Mouse (Mus musculus) MEL (cell line): ENCODE measurements around the gene Exoc3l2. TPM values are rescaled to one million over a fixed set of nuclear protein-coding genes. Genes with fewer than 3 reads are reported as not detected.

Source experiments
- DNase-seq: peaks from one replicate; pipeline ENCODE4 v3.0.0; 2011; ENCODE audit warnings: low read depth, low spot score
- H3K27ac ChIP-seq: 2 replicates; pipeline ENCODE4 v1.5.1; 2012; ENCODE audit warnings: low read depth, mild to moderate bottlenecking, control low read depth, low read length, moderate library complexity; ENCODE audit not compliant: control insufficient read depth
- H3K27me3 ChIP-seq, 2 experiments: fragments of 150-350 bp in 1 of 2; sonication (generic) in 1 of 2; 2 replicates each; pipeline ENCODE4 v1.6.1; 2012; ENCODE audit warnings: low read length in 2 of 2, mild to moderate bottlenecking in 2 of 2, improper control_type of control experiment in 1 of 2, moderate library complexity in 1 of 2; ENCODE audit not compliant: insufficient read depth in 2 of 2, control insufficient read depth in 1 of 2
- H3K36me3 ChIP-seq, 2 experiments: 2 replicates each; pipeline ENCODE4 v1.6.1; 2012 to 2014; ENCODE audit warnings: low read length in 2 of 2, improper control_type of control experiment in 1 of 2, inconsistent platforms in 1 of 2, mild to moderate bottlenecking in 1 of 2; ENCODE audit not compliant: insufficient read depth in 2 of 2, control insufficient read depth in 1 of 2
- H3K4me1 ChIP-seq, 2 experiments: fragments of 150-350 bp in 1 of 2; sonication (generic) in 1 of 2; 2 replicates each; pipeline ENCODE4 v1.6.1; 2012; ENCODE audit warnings: low read length in 2 of 2, improper control_type of control experiment in 1 of 2, mild to moderate bottlenecking in 1 of 2; ENCODE audit not compliant: insufficient read depth in 2 of 2, control insufficient read depth in 1 of 2
- H3K4me3 ChIP-seq, 2 experiments: fragments of 150-350 bp in 1 of 2; sonication (generic) in 1 of 2; 2 replicates each; pipeline ENCODE4 v1.5.1; 2012; ENCODE audit warnings: low read depth in 2 of 2, low read length in 2 of 2, mild to moderate bottlenecking in 2 of 2, moderate library complexity in 2 of 2, control low read depth in 1 of 2, improper control_type of control experiment in 1 of 2; ENCODE audit not compliant: control insufficient read depth in 1 of 2, insufficient read depth in 1 of 2
- H3K79me2 ChIP-seq: 2 replicates; pipeline ENCODE4 v1.6.1; 2012; ENCODE audit warnings: mild to moderate bottlenecking, low read length, moderate library complexity; ENCODE audit not compliant: control insufficient read depth, poor library complexity, insufficient read depth
- H3K9ac ChIP-seq: 2 replicates; pipeline ENCODE4 v1.6.1; 2012; ENCODE audit warnings: low read depth, mild to moderate bottlenecking, control low read depth, low read length, moderate library complexity; ENCODE audit not compliant: control insufficient read depth, poor library complexity, severe bottlenecking
- H3K9me3 ChIP-seq: fragments of 150-350 bp; sonication (generic); replicated peaks from 2 replicates; pipeline ENCODE4 v1.6.1; 2012; ENCODE audit warnings: mild to moderate bottlenecking, low read length, improper control_type of control experiment, moderate library complexity; ENCODE audit not compliant: insufficient read depth
- CHD1 ChIP-seq: IDR thresholded peaks from 2 replicates; pipeline ENCODE4 v1.6.1; 2012; ENCODE audit warnings: low read depth, mild to moderate bottlenecking, inconsistent platforms, low read length, improper control_type of control experiment
- CHD2 ChIP-seq: IDR thresholded peaks from 2 replicates; pipeline ENCODE4 v1.6.1; 2011; ENCODE audit warnings: low read length, improper control_type of control experiment
- E2F4 ChIP-seq: IDR thresholded peaks from 2 replicates; pipeline ENCODE4 v1.6.1; 2011; ENCODE audit warnings: low read depth, low read length, improper control_type of control experiment, borderline replicate concordance
- ELF1 ChIP-seq: IDR thresholded peaks from 2 replicates; pipeline ENCODE4 v1.6.1; 2014; ENCODE audit warnings: low read depth, mild to moderate bottlenecking, inconsistent platforms, low read length, improper control_type of control experiment, moderate library complexity
- EP300 ChIP-seq, 2 experiments: IDR thresholded peaks; 2 replicates each; pipeline ENCODE4 v1.6.1; 2011; ENCODE audit warnings: improper control_type of control experiment in 2 of 2, low read length in 2 of 2, low read depth in 1 of 2, mild to moderate bottlenecking in 1 of 2
- ETS1 ChIP-seq: IDR thresholded peaks from 2 replicates; pipeline ENCODE4 v1.6.1; 2012; ENCODE audit warnings: low read depth, mild to moderate bottlenecking, inconsistent platforms, low read length, improper control_type of control experiment, moderate library complexity
- GABPA ChIP-seq: IDR thresholded peaks from 2 replicates; pipeline ENCODE4 v1.6.1; 2012; ENCODE audit warnings: low read depth, mild to moderate bottlenecking, inconsistent platforms, low read length, improper control_type of control experiment, moderate library complexity
- GATA1 ChIP-seq: IDR thresholded peaks from 2 replicates; pipeline ENCODE4 v1.6.1; 2011; ENCODE audit warnings: low read depth, low read length, improper control_type of control experiment
- HCFC1 ChIP-seq: IDR thresholded peaks from 2 replicates; pipeline ENCODE4 v1.6.1; 2012; ENCODE audit warnings: low read depth, mild to moderate bottlenecking, inconsistent platforms, low read length, improper control_type of control experiment, moderate library complexity
- JUND ChIP-seq: IDR thresholded peaks from 2 replicates; pipeline ENCODE4 v1.6.1; 2011; ENCODE audit warnings: low read depth, mild to moderate bottlenecking, improper control_type of control experiment, low read length
- KAT2A ChIP-seq: conservative IDR thresholded peaks from 2 replicates; pipeline ENCODE4 v1.6.1; 2012; ENCODE audit warnings: low read depth, low read length, improper control_type of control experiment, inconsistent platforms
- MAX ChIP-seq: IDR thresholded peaks from 2 replicates; pipeline ENCODE4 v1.6.1; 2011; ENCODE audit warnings: low read length, improper control_type of control experiment
- MAZ ChIP-seq: IDR thresholded peaks from 2 replicates; pipeline ENCODE4 v1.6.1; 2012; ENCODE audit warnings: low read depth, mild to moderate bottlenecking, inconsistent platforms, low read length, improper control_type of control experiment
- MYB ChIP-seq: IDR thresholded peaks from 2 replicates; pipeline ENCODE4 v1.6.1; 2011; ENCODE audit warnings: mild to moderate bottlenecking, low read depth, low read length, improper control_type of control experiment
- MYC ChIP-seq: IDR thresholded peaks from 2 replicates; pipeline ENCODE4 v1.6.1; 2011; ENCODE audit warnings: low read depth, mild to moderate bottlenecking, low read length, improper control_type of control experiment, moderate library complexity
- RCOR1 ChIP-seq: IDR thresholded peaks from 2 replicates; pipeline ENCODE4 v1.6.1; 2012; ENCODE audit warnings: low read depth, mild to moderate bottlenecking, inconsistent platforms, low read length, improper control_type of control experiment
- SIN3A ChIP-seq: IDR thresholded peaks from 2 replicates; pipeline ENCODE4 v1.6.1; 2012; ENCODE audit warnings: low read length, improper control_type of control experiment, inconsistent platforms
- TAL1 ChIP-seq: IDR thresholded peaks from 2 replicates; pipeline ENCODE4 v1.6.1; 2012; ENCODE audit warnings: mild to moderate bottlenecking, inconsistent platforms, low read length, moderate library complexity, mixed read lengths
- TCF12 ChIP-seq: IDR thresholded peaks from 2 replicates; pipeline ENCODE4 v1.6.1; 2014; ENCODE audit warnings: low read depth, mild to moderate bottlenecking, inconsistent platforms, low read length, improper control_type of control experiment, moderate library complexity
- USF1 ChIP-seq: IDR thresholded peaks from 2 replicates; pipeline ENCODE4 v1.6.1; 2014; ENCODE audit warnings: low read depth, mild to moderate bottlenecking, inconsistent platforms, low read length, improper control_type of control experiment, moderate library complexity
- USF2 ChIP-seq, 2 experiments: IDR thresholded peaks; 2 replicates each; pipeline ENCODE4 v1.6.1; 2011 to 2012; ENCODE audit warnings: improper control_type of control experiment in 2 of 2, low read length in 2 of 2, borderline replicate concordance in 1 of 2, inconsistent platforms in 1 of 2, low read depth in 1 of 2, mild to moderate bottlenecking in 1 of 2; ENCODE audit not compliant: insufficient read depth in 1 of 2
- ZKSCAN1 ChIP-seq: IDR thresholded peaks from 2 replicates; pipeline ENCODE4 v1.6.1; 2012; ENCODE audit warnings: low read depth, mild to moderate bottlenecking, inconsistent platforms, low read length, improper control_type of control experiment, moderate library complexity
- ZMIZ1 ChIP-seq: IDR thresholded peaks from 2 replicates; pipeline ENCODE4 v1.6.1; 2012; ENCODE audit warnings: low read depth, mild to moderate bottlenecking, inconsistent platforms, low read length, improper control_type of control experiment, moderate library complexity
- ZNF384 ChIP-seq: IDR thresholded peaks from 2 replicates; pipeline ENCODE4 v1.6.1; 2012; ENCODE audit warnings: low read depth, mild to moderate bottlenecking, inconsistent platforms, low read length, improper control_type of control experiment
- polyA plus RNA-seq, 2 experiments: library from polyadenylated mRNA; stranded (reverse) in 1 of 2; unstranded in 1 of 2; fragments of >175 nt in 1 of 2; fragments of >200 nt in 1 of 2; gene quantifications; 2 replicates each; pipeline versions ENCODE4 v1.2.1 to v1.2.4; 2012; ENCODE audit warnings: low replicate concordance in 2 of 2, low read depth in 1 of 2; ENCODE audit not compliant: insufficient read length in 2 of 2, insufficient read depth in 1 of 2, missing spikeins in 1 of 2
- total RNA-seq: library from RNA; depleted of rRNA; stranded (reverse); fragments of 300-350 nt; gene quantifications from 2 replicates; pipeline ENCODE4 v1.2.3, GENCODE M21; 2012

Gene Exoc3l2
- total and polyA plus RNA-seq, 3 experiments: 0.08 TPM; not detected in 1

DNA sequence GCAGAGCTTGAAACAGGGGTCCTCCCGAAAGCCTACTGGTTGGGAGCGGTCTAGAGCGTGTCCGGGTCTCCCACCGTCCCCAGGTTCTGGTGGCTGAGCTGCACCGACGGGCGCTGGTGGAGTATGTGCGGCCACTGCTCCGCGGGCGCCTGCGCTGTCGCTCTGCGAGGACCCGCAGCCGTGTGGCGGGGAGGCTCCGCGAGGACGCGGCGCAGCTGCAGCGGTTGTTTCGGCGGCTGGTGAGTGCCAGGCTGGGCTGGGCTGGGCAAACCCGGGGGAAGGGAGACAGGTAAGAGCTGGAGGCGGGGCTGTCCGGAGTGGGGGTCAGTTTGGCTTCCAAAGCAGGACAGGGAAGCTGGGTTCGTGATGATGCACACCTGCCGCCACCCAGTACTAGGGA is 26.4 kb downstream of the Exoc3l2 start:
- Histone ChIP-seq H3K4me3 (no peak overlapping the region), H3K27ac (no peak overlapping the region), H3K36me3 (no peaks in the 10 kb centered on the region), H3K4me1 (peaks cover 0 to under 1% of the 10 kb centered on the region in 2 experiments; a peak in 1 of 4 replicates), H3K79me2 (no peaks in the 10 kb centered on the region), H3K27me3 (no peaks in the 10 kb centered on the region), H3K9ac (no peak overlapping the region), H3K9me3 (no peaks in the 10 kb centered on the region)
- TF ChIP-seq EP300 (IDR thresholded peaks at IDR 0.05; ENCODE audit: low read depth in 1 of 2, low read length in 2 of 2) (no peak), E2F4 (no peak), HCFC1 (no peak), USF2 (IDR thresholded peaks at IDR 0.05; ENCODE audit: borderline replicate concordance in 1 of 2, insufficient read depth in 1 of 2, low read depth in 1 of 2, low read length in 2 of 2) (no peak), CHD2 (no peak), ELF1 (no peak), GABPA (no peak), ZNF384 (no peak), ZMIZ1 (no peak), MAX (no peak), GATA1 (no peak), ZKSCAN1 (no peak), MAZ (no peak), KAT2A (no peak), MYC (no peak), RCOR1 (no peak), USF1 (no peak), CHD1 (no peak), ETS1 (no peak), MYB (no peak)
- no peak for DNase-seq

DNA sequence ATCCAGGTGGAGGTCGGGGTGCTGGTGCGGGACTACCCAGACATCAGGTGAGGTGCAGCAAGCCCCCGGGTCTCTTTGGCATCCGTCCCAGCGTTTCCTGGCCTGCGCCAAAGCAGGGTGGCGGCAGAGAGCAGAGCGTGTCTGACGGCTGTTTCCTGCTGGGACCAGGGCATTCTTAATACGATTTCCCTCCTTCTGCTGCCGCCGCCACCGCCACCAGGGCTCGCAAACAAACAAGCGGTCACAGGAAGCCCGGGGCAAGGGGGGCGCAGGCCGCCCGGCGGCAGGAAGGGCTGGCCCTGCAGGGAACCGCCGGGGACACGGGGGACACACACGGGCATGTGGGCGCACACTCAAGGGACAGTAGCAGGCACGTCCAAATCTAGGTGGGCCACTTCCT is 28.6 kb downstream of the Exoc3l2 start:
- H3K27me3 ChIP-seq: no peaks in the 10 kb centered on the region
- H3K79me2 ChIP-seq: no peaks in the 10 kb centered on the region
- TF ChIP-seq EP300 (IDR thresholded peaks at IDR 0.05; ENCODE audit: low read depth in 1 of 2, low read length in 2 of 2) (no peak), ZKSCAN1 (no peak), TAL1 (no peak), ZNF384 (no peak), RCOR1 (no peak), ELF1 (no peak), TCF12 (no peak), GATA1 (no peak), MAX (no peak), SIN3A (no peak), MYC (no peak), JUND (no peak), CHD1 (no peak)
- no peak overlapping the region for H3K9ac ChIP-seq
- H3K36me3 ChIP-seq: no peaks in the 10 kb centered on the region
- H3K9me3 ChIP-seq: no peaks in the 10 kb centered on the region
- no peak for DNase-seq
- H3K27ac ChIP-seq: no peak overlapping the region
- peaks cover 0 to 13% of the 10 kb centered on the region in 2 experiments; a peak in 3 of 4 replicates for H3K4me1 ChIP-seq
- H3K4me3 ChIP-seq: no peak overlapping the region
